8 mouse cellular contexts compared by ENCODE assay signal in genomic region chr5:101020784-101021183, GRCm38 (mm10).
A peak's percentile ranks its signal among the peaks of the same experiment; 100 is the strongest.
DNase-seq lines count a peak whose midpoint lies in the region; ATAC-seq and TF ChIP-seq lines count a peak whose summit lies in the region.

No protein-coding gene starts in this region.

- 5% methylated on average over 11 of the region's 11 CpGs for WGBS in embryonic facial prominence, embryonic 11.5 days
- 8% methylated on average over 11 of the region's 11 CpGs for WGBS in heart, embryonic 10.5 days
- WGBS in kidney, embryonic 16.5 days, result 10% methylated on average over 11 of the region's 11 CpGs
- 9% methylated on average over 11 of the region's 11 CpGs for WGBS in liver, adult 2 months
- 8% methylated on average over 11 of the region's 11 CpGs for WGBS in neural tube, embryonic 15.5 days

- no peak overlapping the region for H3K9ac ChIP-seq in embryonic facial prominence, embryonic 11.5 days (replicated peaks; ENCODE audit: low read length)
- no peak overlapping the region for H3K9ac ChIP-seq in kidney, embryonic 16.5 days (replicated peaks; ENCODE audit: low read length)
- H3K9ac ChIP-seq in liver, adult 2 months (ENCODE audit: low read depth, low read length), result no peak overlapping the region
- no peak overlapping the region for H3K9ac ChIP-seq in neural tube, embryonic 15.5 days (replicated peaks)

- no peaks in the 10 kb centered on the region for H3K27me3 ChIP-seq in embryonic facial prominence, embryonic 11.5 days (ENCODE audit: control insufficient read depth, insufficient read depth, low read length)
- no peaks in the 10 kb centered on the region for H3K27me3 ChIP-seq in heart, embryonic 10.5 days (ENCODE audit: insufficient read depth, poor library complexity, severe bottlenecking)
- peaks cover 5% of the 10 kb centered on the region; the same call in 1 of the 2 replicates for H3K27me3 ChIP-seq in kidney, embryonic 16.5 days (ENCODE audit: insufficient read depth, low read length)
- no peaks in the 10 kb centered on the region for H3K27me3 ChIP-seq in liver, adult 2 months (ENCODE audit: control insufficient read depth, insufficient read depth, low read length)
- H3K27me3 ChIP-seq in neural tube, embryonic 15.5 days (replicated peaks), result peaks cover 42% of the 10 kb centered on the region

- no peak; the same call in 1 of the 2 replicates for ATAC-seq in embryonic facial prominence, embryonic 11.5 days (replicated peaks; ENCODE audit: insufficient number of reproducible peaks, low FRiP score, low TSS enrichment, low read depth)
- ATAC-seq in kidney, embryonic 16.5 days (ENCODE audit: low FRiP score, low TSS enrichment), result peak; percentile 85
- ATAC-seq in neural tube, embryonic 15.5 days (ENCODE audit: low FRiP score), result peak; percentile 83; the same call in 1 of the 2 replicates

- H3K4me2 ChIP-seq in embryonic facial prominence, embryonic 11.5 days (ENCODE audit: low read depth, low read length), result no peak overlapping the region
- no peak overlapping the region for H3K4me2 ChIP-seq in kidney, embryonic 16.5 days (replicated peaks; ENCODE audit: low read depth, low read length)
- 0 out of 2 replicates have a peak overlapping the region, but pooled peaks have one; percentile 34 for H3K4me2 ChIP-seq in neural tube, embryonic 15.5 days

- no peaks in the 10 kb centered on the region for H3K9me3 ChIP-seq in embryonic facial prominence, embryonic 11.5 days (replicated peaks; ENCODE audit: control insufficient read depth, low read length)
- H3K9me3 ChIP-seq in heart, embryonic 10.5 days, result no peaks in the 10 kb centered on the region
- H3K9me3 ChIP-seq in kidney, embryonic 16.5 days (ENCODE audit: low read length), result no peaks in the 10 kb centered on the region
- no peaks in the 10 kb centered on the region for H3K9me3 ChIP-seq in neural tube, embryonic 15.5 days (replicated peaks)

- no peaks in the 10 kb centered on the region for H3K4me1 ChIP-seq in embryonic facial prominence, embryonic 11.5 days (ENCODE audit: control insufficient read depth, insufficient read depth, low read length)
- peaks cover 9% of the 10 kb centered on the region; the same call in 1 of the 2 replicates for H3K4me1 ChIP-seq in heart, embryonic 10.5 days
- H3K4me1 ChIP-seq in kidney, embryonic 16.5 days (ENCODE audit: insufficient read depth, low read length), result no peaks in the 10 kb centered on the region; the same call in 1 of the 2 replicates
- no peaks in the 10 kb centered on the region for H3K4me1 ChIP-seq in liver, adult 2 months (ENCODE audit: control insufficient read depth, insufficient read depth, low read length)
- H3K4me1 ChIP-seq in neural tube, embryonic 15.5 days, result peaks cover 6% of the 10 kb centered on the region; the same call in 1 of the 2 replicates

- no peaks in the 10 kb centered on the region for H3K36me3 ChIP-seq in embryonic facial prominence, embryonic 11.5 days (replicated peaks; ENCODE audit: control insufficient read depth, insufficient read depth, low read depth, low read length)
- no peaks in the 10 kb centered on the region for H3K36me3 ChIP-seq in heart, embryonic 10.5 days
- no peaks in the 10 kb centered on the region for H3K36me3 ChIP-seq in kidney, embryonic 16.5 days (ENCODE audit: insufficient read depth, low read length)
- no peaks in the 10 kb centered on the region for H3K36me3 ChIP-seq in liver, adult 2 months (ENCODE audit: control insufficient read depth, insufficient read depth, low read length)
- no peaks in the 10 kb centered on the region for H3K36me3 ChIP-seq in neural tube, embryonic 15.5 days

- no peak for TF ChIP-seq POLR2A in liver, adult 2 months (IDR thresholded peaks at IDR 0.05; ENCODE audit: extremely low read depth, insufficient read depth, low read length)

- H3K4me3 ChIP-seq in embryonic facial prominence, embryonic 11.5 days (ENCODE audit: low read depth, low read length), result no peak overlapping the region
- H3K4me3 ChIP-seq in heart, embryonic 10.5 days, result 0 out of 2 replicates have a peak overlapping the region, but pooled peaks have one; percentile 12
- no peak overlapping the region for H3K4me3 ChIP-seq in kidney, embryonic 16.5 days (ENCODE audit: low read length)
- H3K4me3 ChIP-seq in liver, adult 2 months (ENCODE audit: insufficient read depth, low read depth, low read length), result no peak overlapping the region
- H3K4me3 ChIP-seq in neural tube, embryonic 15.5 days (replicated peaks), result no peak overlapping the region

- H3K79me2 ChIP-seq in liver, adult 2 months (ENCODE audit: control insufficient read depth, insufficient read depth, low read length), result no peaks in the 10 kb centered on the region

- peak; percentile 67 for TF ChIP-seq CTCF in liver, adult 2 months (IDR thresholded peaks at IDR 0.05; ENCODE audit: low read depth, low read length)

- H3K27ac ChIP-seq in embryonic facial prominence, embryonic 11.5 days (replicated peaks; ENCODE audit: low read depth, low read length), result no peak overlapping the region
- 0 out of 2 replicates have a peak overlapping the region, but pooled peaks have one; percentile 42 for H3K27ac ChIP-seq in heart, embryonic 10.5 days
- H3K27ac ChIP-seq in kidney, embryonic 16.5 days (ENCODE audit: low read length), result no peak overlapping the region
- H3K27ac ChIP-seq in liver, adult 2 months (replicated peaks; ENCODE audit: insufficient read depth, low read depth, low read length), result no peak overlapping the region
- H3K27ac ChIP-seq in neural tube, embryonic 15.5 days (replicated peaks), result no peak overlapping the region

- peak; percentile 87 for DNase-seq in 3T3-L1 (ENCODE audit: low read depth, low spot score)
- DNase-seq in adrenal gland, postnatal 14 days, result peak; percentile 74
- DNase-seq in embryonic facial prominence, embryonic 11.5 days (ENCODE audit: low spot score), result peak; percentile 88
- DNase-seq in heart, embryonic 10.5 days (ENCODE audit: low spot score), result peak; percentile 81
- peak; percentile 16 for DNase-seq in liver, adult 2 months (ENCODE audit: extremely low read depth, low read depth, low spot score)
- DNase-seq in urinary bladder, adult 18-20 months (ENCODE audit: low spot score in 2 of 2), result peak; percentile 22 to 50

Comparison
In these comparisons a context has a peak if more than half of its experiments do, and no peak if none do; other contexts are left out.
1. DNase-seq: peak in every context shown above with its lines; median percentile 88 in embryonic facial prominence, embryonic 11.5 days; 87 in 3T3-L1; 81 in heart, embryonic 10.5 days; 74 in adrenal gland, postnatal 14 days; 36 in urinary bladder, adult 18-20 months; 16 in liver, adult 2 months.